Mouse (Mus musculus): ENCODE results near the gene Plekha8.
A peak's percentile ranks its signal among the peaks of the same experiment; 100 is the strongest.

GRCm38 (mm10) chr6:54591778-54592177 lies 3.1 kb upstream of the Plekha8 start:
- TF ChIP-seq CTCF (IDR thresholded peaks at IDR 0.05): no peak
- peak; percentile 91 for TF ChIP-seq EP300 (IDR thresholded peaks at IDR 0.05)

All from lung, postnatal 0 days (tissue).